In genomic region chr11:62550727-62551225, GRCm38 (mm10) we compare ENCODE assay signal across 8 mouse cellular contexts. TPM values are rescaled to one million over a fixed set of nuclear protein-coding genes. Genes with fewer than 3 reads are reported as not detected.
DNase-seq lines count a peak whose midpoint lies in the region; ATAC-seq lines count a peak whose summit lies in the region.

Gene Ubb (plus strand): TSS chr11:62551171.

- H3K36me3 ChIP-seq in hindbrain, embryonic 15.5 days: peaks cover 10% of the 10 kb centered on the region; the same call in 1 of the 2 replicates

- peak within 1 kb of the TSS; percentile 99 for H3K27ac ChIP-seq in hindbrain, embryonic 15.5 days (replicated peaks)

- H3K9me3 ChIP-seq in hindbrain, embryonic 15.5 days: no peaks in the 10 kb centered on the region

- H3K4me3 ChIP-seq in hindbrain, embryonic 15.5 days: peak within 1 kb of the TSS; percentile 76

- DNase-seq in T-cell, adult 2 months (ENCODE audit: low spot score): peak; percentile 99
- peak; percentile 99 for DNase-seq in cerebellum, postnatal 36 days
- DNase-seq in frontal cortex, postnatal 36 days (ENCODE audit: low spot score in 2 of 2): peak; percentile 99
- peak; percentile 99 for DNase-seq in left cerebral cortex, adult 11 months (ENCODE audit: low spot score)
- peak; percentile 99 to 100 for DNase-seq in lung, postnatal 4 days
- DNase-seq in retina, postnatal 7 days (ENCODE audit: low read depth, low spot score): peak; percentile 99
- DNase-seq in urinary bladder, adult 2 months (ENCODE audit: low spot score): peak; percentile 89

- ATAC-seq in hindbrain, embryonic 15.5 days (ENCODE audit: low FRiP score, low read depth): peak; percentile 97

- peak within 1 kb of the TSS; percentile 79 for H3K4me2 ChIP-seq in hindbrain, embryonic 15.5 days

- H3K9ac ChIP-seq in hindbrain, embryonic 15.5 days: peak within 1 kb of the TSS; percentile 96

- under 1% methylated on average over 40 of the region's 40 CpGs for WGBS in hindbrain, embryonic 15.5 days

- H3K4me1 ChIP-seq in hindbrain, embryonic 15.5 days (replicated peaks): peaks cover 43% of the 10 kb centered on the region

- H3K27me3 ChIP-seq in hindbrain, embryonic 15.5 days: no peaks in the 10 kb centered on the region

RNA-seq across cellular contexts. Expression of gene Ubb, which starts in this region (rescaled TPM):
- polyA plus RNA-seq in hindbrain, embryonic 15.5 days (2015; fragmentation: Nextera tagmentation; extraction: Ambion mirVana): 4,365 and 4,386 TPM in 2 replicates
- polyA plus RNA-seq in urinary bladder, adult 2 months (2012; rRNA removed): 2,108 and 2,141 TPM in 2 replicates

Comparison
In these comparisons a context has a peak if more than half of its experiments do, and no peak if none do; other contexts are left out.
1. Peak in every context shown above with its lines: DNase-seq, ATAC-seq, H3K4me3 ChIP-seq and H3K27ac ChIP-seq.